Mouse (Mus musculus): ENCODE measurements around the gene Adcy6. TPM values are rescaled to one million over a fixed set of nuclear protein-coding genes. Genes with fewer than 3 reads are reported as not detected.

Adcy6 gene
- total and polyA plus RNA-seq, 3 experiments, result 76.0 to 77.3 TPM; not detected in 1

- H3K27me3 ChIP-seq (ENCODE audit: control insufficient read depth in 1 of 2, insufficient read depth in 2 of 2, low read length in 2 of 2), result peaks cover 19 to 30% of the 10 kb centered on the region in 2 experiments
- TF ChIP-seq ZKSCAN1 (IDR thresholded peaks at IDR 0.05; ENCODE audit: low read depth, low read length) (no peak), ETS1 (IDR thresholded peaks at IDR 0.05; ENCODE audit: low read depth, low read length) (no peak), CHD2 (IDR thresholded peaks at IDR 0.05; ENCODE audit: low read length) (no peak), EP300 (IDR thresholded peaks at IDR 0.05; ENCODE audit: low read depth in 1 of 2, low read length in 2 of 2) (no peak), NELFE (IDR thresholded peaks at IDR 0.05; ENCODE audit: low read depth, low read length) (no peak), HCFC1 (IDR thresholded peaks at IDR 0.05; ENCODE audit: low read depth, low read length) (no peak), ELF1 (IDR thresholded peaks at IDR 0.05; ENCODE audit: low read depth, low read length) (no peak), ZNF384 (IDR thresholded peaks at IDR 0.05; ENCODE audit: low read depth, low read length) (no peak)
- H3K9ac ChIP-seq (ENCODE audit: control insufficient read depth, low read depth, low read length, poor library complexity, severe bottlenecking), result no peak overlapping the region
- no peaks in the 10 kb centered on the region for H3K9me3 ChIP-seq (replicated peaks; ENCODE audit: insufficient read depth, low read length)
- no peaks in the 10 kb centered on the region for H3K36me3 ChIP-seq (ENCODE audit: control insufficient read depth in 1 of 2, insufficient read depth in 2 of 2, low read length in 2 of 2)
- H3K27ac ChIP-seq (ENCODE audit: control insufficient read depth, low read depth, low read length), result no peak overlapping the region
- H3K4me3 ChIP-seq (ENCODE audit: control insufficient read depth in 1 of 2, insufficient read depth in 1 of 2, low read depth in 2 of 2, low read length in 2 of 2), result no peak overlapping the region
- no peak for DNase-seq (ENCODE audit: low read depth, low spot score)
- H3K79me2 ChIP-seq (ENCODE audit: control insufficient read depth, insufficient read depth, low read length, poor library complexity), result no peaks in the 10 kb centered on the region
- H3K4me1 ChIP-seq (ENCODE audit: control insufficient read depth in 1 of 2, insufficient read depth in 2 of 2, low read length in 2 of 2), result no peaks in the 10 kb centered on the region
These were observed 16.2 kb upstream of the Adcy6 start for GRCm38 (mm10) chr15:98626078-98626477.

GRCm38 (mm10) chr15:98623361-98623821 lies 13.5 kb upstream of the Adcy6 start:
- Histone ChIP-seq H3K4me3 (ENCODE audit: control insufficient read depth in 1 of 2, insufficient read depth in 1 of 2, low read depth in 2 of 2, low read length in 2 of 2) (no peak overlapping the region), H3K27ac (ENCODE audit: control insufficient read depth, low read depth, low read length) (no peak overlapping the region), H3K36me3 (ENCODE audit: control insufficient read depth in 1 of 2, insufficient read depth in 2 of 2, low read length in 2 of 2) (no peaks in the 10 kb centered on the region), H3K79me2 (ENCODE audit: control insufficient read depth, insufficient read depth, low read length, poor library complexity) (no peaks in the 10 kb centered on the region), H3K27me3 (ENCODE audit: control insufficient read depth in 1 of 2, insufficient read depth in 2 of 2, low read length in 2 of 2) (peaks cover 20 to 34% of the 10 kb centered on the region in 2 experiments), H3K9me3 (replicated peaks; ENCODE audit: insufficient read depth, low read length) (no peaks in the 10 kb centered on the region), H3K9ac (ENCODE audit: control insufficient read depth, low read depth, low read length, poor library complexity, severe bottlenecking) (no peak overlapping the region), H3K4me1 (ENCODE audit: control insufficient read depth in 1 of 2, insufficient read depth in 2 of 2, low read length in 2 of 2) (no peaks in the 10 kb centered on the region)
- TF ChIP-seq MXI1 (IDR thresholded peaks at IDR 0.05; ENCODE audit: low read depth, low read length) (peak; percentile 20; the same call in 1 of the 2 replicates), JUND (IDR thresholded peaks at IDR 0.05; ENCODE audit: low read depth, low read length) (no peak)
- DNase-seq (ENCODE audit: low read depth, low spot score), result no peak

GRCm38 (mm10) chr15:98622721-98623120 lies 12.8 kb upstream of the Adcy6 start:
- Histone ChIP-seq H3K4me1 (ENCODE audit: control insufficient read depth in 1 of 2, insufficient read depth in 2 of 2, low read length in 2 of 2) (no peaks in the 10 kb centered on the region), H3K79me2 (ENCODE audit: control insufficient read depth, insufficient read depth, low read length, poor library complexity) (no peaks in the 10 kb centered on the region), H3K9me3 (replicated peaks; ENCODE audit: insufficient read depth, low read length) (no peaks in the 10 kb centered on the region), H3K27me3 (ENCODE audit: control insufficient read depth in 1 of 2, insufficient read depth in 2 of 2, low read length in 2 of 2) (peaks cover 17 to 29% of the 10 kb centered on the region in 2 experiments), H3K27ac (ENCODE audit: control insufficient read depth, low read depth, low read length) (no peak overlapping the region), H3K4me3 (ENCODE audit: control insufficient read depth in 1 of 2, insufficient read depth in 1 of 2, low read depth in 2 of 2, low read length in 2 of 2) (no peak overlapping the region), H3K36me3 (ENCODE audit: control insufficient read depth in 1 of 2, insufficient read depth in 2 of 2, low read length in 2 of 2) (no peaks in the 10 kb centered on the region), H3K9ac (ENCODE audit: control insufficient read depth, low read depth, low read length, poor library complexity, severe bottlenecking) (no peak overlapping the region)
- no peak for TF ChIP-seq MAX (IDR thresholded peaks at IDR 0.05; ENCODE audit: low read length)
- TF ChIP-seq KAT2A (conservative IDR thresholded peaks at IDR 0.05; ENCODE audit: low read depth, low read length), result no peak
- TF ChIP-seq MAFK (IDR thresholded peaks at IDR 0.05; ENCODE audit: borderline replicate concordance, low read depth, low read length), result no peak
- TF ChIP-seq POLR2A (IDR thresholded peaks at IDR 0.05; ENCODE audit: control insufficient read depth in 1 of 2, insufficient read depth in 1 of 2, low read depth in 1 of 2, low read length in 2 of 2, poor library complexity in 1 of 2), result no peak
- no peak for TF ChIP-seq HCFC1 (IDR thresholded peaks at IDR 0.05; ENCODE audit: low read depth, low read length)
- no peak for TF ChIP-seq ELF1 (IDR thresholded peaks at IDR 0.05; ENCODE audit: low read depth, low read length)
- no peak for TF ChIP-seq GATA1 (IDR thresholded peaks at IDR 0.05; ENCODE audit: low read depth, low read length)
- no peak for TF ChIP-seq MAZ (IDR thresholded peaks at IDR 0.05; ENCODE audit: low read depth, low read length)
- no peak for TF ChIP-seq BHLHE40 (IDR thresholded peaks at IDR 0.05; ENCODE audit: borderline replicate concordance, low read depth, low read length)
- no peak for DNase-seq (ENCODE audit: low read depth, low spot score)
